Mouse (Mus musculus) heart, adult 18-20 months (tissue): ENCODE data around the gene Best1. TPM values are rescaled to one million over a fixed set of nuclear protein-coding genes. Genes with fewer than 3 reads are reported as not detected.

Source experiments
- DNase-seq, 2 experiments: peaks; one replicate each; pipeline ENCODE4 v3.0.0; 2021 to 2022; ENCODE audit warnings: mixed read lengths in 1 of 2
- total RNA-seq, 2 experiments: library from RNA; stranded (reverse); gene quantifications; 2 replicates each; pipeline ENCODE4 v1.2.3; 2021

Best1 gene
- total RNA-seq, 2 experiments from 2014 or later: 0.12 to 0.13 TPM

DNA sequence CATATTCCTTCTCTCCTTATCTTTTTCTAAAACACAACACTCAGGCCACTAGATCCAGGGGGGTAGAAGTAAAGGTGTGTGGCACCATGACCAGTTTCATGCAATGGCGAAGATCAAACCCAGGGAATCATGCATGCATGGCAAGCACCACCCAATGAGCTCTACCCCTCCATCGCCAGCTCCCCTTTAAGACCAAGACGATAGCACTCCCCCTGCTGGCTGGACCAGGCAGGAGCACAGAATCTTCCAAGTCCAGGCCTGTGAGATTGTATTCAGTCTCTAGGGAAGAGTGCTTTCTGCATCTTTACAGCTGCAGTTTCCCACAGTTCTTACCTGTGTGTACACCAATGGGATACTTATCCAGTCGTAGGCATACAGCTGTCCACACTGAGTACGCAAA, 10.1 kb downstream of the Best1 start:
- peak; percentile 78 to 93 for DNase-seq

DNA sequence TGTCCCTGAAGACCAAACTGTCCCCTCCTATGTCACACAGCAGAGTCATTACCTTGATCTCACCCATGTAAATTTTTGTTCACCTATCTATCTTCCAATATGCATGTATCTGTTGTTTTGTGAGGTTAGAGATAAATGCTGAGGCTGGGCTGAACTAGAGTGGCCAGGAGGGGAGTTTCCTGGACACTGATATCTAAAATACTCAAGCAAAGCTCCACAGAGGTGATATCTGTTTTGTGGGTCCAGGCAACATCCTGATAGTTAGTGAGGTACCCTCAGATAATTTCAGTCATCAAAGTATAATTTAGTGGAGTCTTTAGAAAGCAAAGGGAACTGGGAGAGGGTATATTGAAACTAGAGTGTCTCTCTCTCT, 11.6 kb downstream of the Best1 start:
- DNase-seq: no peak

DNA sequence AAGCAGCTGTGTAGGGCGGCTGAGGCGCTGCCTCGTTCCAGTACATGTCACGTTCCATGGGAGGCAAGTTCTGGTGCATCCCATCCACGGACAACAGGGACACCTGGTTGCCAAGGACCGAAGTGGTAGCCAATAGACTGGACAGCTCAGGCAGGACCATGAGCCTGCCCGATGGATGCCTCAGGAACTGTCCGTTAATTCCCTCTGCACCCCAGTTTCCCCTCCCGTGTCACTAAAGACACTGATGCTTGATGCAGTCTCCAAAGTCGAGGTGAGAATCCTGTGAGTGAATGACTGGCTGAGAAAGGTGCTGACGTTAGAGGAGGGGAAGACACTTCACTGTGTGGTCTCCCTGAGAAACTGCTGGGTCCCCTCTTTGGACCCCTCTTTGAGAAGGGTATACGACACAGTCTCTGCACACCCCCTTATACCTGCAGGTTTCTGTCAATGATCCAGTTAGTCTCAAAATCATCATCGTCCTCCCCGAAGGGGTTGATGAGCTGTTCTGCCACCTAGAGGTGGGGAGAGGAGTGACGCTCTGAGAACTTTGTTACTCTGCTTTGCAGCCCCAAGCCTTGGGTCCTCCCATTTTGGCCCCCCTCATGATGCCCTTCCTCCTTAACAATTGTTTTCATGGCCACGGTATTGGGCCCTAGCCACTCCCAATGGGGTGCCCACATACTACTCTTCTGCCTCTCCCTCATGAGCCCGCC, 12.1 kb downstream of the Best1 start:
- DNase-seq: peak in 1 of 2 experiments; percentile 71

DNA sequence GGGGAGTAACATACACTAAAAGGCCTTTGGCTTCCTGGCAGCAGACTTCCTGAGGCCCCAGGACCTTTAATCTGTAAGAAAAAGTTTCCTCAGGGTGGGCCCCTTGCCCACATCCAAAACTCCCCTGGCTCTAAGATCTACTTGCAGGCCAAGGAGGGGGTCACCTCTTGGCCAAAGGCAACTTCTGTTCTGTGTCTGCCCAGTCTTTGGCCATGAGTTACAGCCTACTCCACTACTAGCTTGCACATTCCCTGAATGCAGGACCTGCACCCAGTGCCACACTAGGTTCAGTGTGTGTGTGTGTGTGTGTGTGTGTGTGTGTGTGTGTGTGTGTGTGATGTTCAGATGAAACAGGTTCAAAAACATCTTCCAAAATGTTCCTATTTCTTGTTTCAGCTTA, 13.8 kb downstream of the Best1 start:
- DNase-seq: no peak

DNA sequence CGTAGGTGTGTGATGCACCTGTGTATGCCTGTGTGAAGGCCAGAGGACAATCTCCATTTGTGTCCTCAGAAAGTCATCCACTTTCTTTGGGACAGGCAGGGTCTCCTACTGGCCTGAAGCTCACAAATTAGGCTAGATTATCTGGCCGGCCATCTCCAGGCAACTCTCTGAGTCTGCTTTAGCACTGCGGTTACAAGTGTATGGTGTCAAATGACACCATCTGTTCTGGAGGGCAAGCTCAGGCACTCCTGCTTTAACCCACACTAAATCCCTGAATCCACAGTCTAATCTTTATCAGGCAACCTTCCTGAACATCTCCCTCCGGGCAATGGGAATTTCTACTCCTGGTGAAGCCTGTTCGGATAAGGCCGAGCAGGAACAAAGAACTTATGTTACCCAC, 14.2 kb downstream of the Best1 start:
- no peak for DNase-seq

DNA sequence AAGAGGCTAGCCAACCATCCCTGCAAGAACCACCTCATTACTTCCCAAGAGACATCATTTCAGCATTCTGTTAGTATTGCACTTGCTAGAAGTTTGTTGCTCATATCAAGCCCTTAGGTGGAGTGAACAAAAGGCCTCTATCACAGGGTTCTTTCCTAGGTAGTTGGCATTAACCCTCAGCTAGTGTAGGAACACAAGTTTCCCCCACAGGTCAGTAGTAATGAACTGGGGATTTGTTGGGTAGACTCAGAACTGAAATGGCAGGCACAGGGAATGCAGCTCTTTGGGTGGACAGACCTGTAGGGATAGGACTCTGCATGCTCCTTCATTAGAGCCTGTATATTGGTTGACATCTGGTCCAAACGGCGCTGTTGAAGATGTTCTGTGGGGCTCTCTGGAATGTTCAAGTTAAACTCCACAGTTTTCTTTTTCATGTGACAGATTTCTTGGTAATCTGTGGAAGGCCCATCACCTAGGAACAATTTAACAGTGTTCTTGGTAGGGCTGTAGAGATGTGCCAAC, 15.5 kb downstream of the Best1 start:
- DNase-seq: no peak

DNA sequence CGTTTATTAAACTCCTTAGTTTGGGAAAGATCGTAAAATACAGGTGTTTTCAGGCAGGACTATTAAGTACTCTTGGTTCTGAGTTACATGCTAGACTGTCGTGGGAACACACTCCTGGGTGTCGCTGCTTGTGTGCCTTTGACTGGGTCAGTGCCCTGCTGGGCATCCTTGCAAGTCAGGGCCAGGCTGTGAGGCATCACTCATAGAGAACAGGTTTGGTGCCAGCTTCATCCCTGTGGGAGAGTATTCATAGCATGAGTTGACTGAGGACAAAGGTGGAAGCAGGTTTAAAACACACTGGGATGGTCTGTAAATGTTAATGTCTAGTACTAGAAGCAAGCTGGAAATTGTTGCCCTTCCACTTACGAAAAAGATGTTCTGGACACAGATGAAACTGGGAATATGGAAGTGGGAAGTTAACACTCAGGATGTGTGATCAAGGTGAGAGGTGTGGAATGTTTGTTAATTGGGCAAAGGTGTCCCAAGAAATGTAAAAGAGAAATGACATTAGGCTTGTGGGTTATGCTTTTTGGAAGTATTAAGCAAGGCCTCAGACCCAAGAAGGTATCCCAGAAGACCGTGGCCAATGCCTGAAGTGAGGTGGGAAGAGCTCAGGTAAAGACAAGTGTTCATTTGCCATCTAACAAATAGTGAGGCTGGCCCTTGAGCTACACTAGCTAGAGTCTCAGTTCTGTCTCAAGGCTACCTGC, 16.1 kb downstream of the Best1 start:
- DNase-seq: no peak

DNA sequence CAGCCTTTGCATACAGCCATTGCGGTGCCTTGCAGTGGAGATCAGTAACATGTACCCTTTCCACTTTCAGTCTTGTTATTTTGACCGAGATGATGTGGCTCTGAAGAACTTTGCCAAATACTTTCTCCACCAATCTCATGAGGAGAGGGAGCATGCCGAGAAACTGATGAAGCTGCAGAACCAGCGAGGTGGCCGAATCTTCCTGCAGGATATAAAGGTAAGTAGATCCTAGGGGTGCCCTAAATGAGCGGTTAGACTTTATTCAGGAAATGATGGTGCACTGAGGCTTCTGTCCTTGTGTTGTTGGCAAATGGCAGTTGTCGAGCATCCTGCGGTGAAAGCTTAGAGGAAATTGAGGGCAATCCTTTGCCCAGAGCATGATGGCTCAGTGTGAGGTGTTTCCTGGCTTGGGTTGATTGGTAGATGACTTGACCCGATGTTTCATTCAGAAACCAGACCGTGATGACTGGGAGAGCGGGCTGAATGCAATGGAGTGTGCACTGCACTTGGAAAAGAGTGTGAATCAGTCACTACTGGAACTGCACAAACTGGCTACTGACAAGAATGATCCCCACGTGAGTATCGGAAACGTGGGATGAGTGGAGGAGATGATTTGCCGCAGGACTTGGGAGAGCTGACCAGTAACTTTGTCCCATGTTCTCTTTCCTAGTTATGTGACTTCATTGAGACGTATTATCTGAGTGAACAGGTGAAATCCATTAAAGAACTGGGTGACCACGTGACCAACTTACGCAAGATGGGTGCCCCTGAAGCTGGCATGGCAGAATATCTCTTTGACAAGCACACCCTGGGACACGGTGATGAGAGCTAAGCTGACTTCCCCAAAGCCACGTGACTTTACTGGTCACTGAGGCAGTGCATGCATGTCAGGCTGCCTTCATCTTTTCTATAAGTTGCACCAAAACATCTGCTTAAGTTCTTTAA, 17.1 kb downstream of the Best1 start:
- no peak for DNase-seq

DNA sequence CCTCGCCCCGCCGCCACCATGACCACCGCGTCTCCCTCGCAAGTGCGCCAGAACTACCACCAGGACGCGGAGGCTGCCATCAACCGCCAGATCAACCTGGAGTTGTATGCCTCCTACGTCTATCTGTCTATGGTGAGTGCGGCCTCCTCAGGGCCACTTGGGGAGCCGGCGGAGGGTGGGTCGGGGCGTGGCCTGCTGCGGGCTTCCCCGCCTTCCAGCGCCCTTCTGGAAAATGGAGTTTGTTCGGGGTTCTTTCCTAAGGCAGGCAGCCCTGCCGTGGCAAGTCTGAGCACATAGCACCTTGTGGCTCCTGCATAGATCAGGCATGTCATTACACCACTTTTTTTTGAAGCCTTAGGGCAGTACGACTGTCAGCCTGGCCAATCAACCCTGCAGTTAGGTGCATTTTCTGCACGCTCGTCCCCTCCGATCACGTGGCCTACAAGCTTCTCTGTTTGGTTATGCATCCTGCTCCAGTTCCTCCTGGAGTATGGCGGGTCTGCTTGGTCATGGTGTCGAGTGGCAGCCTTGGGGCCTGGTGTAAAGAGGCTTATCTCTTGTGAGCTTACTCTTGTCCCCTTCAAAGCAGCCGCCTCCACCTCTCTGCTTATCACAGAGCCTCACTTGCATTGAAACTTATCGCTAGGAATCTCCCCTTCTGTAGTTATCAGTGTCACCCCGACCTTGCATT, 18.4 kb downstream of the Best1 start:
- peak; percentile 74 to 78 for DNase-seq

DNA sequence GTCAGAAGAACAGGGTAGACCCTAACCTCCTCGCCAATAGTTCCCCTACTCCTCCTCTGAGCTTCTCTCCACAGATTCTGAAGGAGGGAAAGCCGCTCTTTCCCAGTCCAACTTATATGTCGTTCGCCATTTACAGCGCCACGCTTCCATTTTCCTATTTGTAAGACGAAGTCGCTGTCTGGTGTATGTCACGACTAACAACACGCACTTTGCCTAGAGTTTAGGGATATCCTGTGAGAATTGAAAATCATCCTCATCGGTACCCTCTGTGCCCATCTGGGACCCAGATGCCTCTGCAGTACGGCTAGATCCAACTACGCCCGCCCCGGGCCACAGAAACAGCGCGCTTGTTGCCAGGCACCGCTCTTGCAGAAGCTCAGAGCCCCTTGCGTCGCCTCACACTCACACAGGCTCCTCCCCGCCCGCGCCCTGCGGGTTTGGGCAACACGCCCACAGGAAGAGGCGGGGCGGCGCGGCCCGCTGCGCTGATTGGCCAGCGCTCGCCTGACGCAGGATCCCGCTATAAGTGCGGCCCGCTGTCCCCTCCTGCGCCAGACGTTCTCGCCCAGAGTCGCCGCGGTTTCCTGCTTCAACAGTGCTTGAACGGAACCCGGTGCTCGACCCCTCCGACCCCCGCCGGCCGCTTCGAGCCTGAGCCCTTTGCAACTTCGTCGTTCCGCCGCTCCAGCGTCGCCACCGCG, 19.1 kb downstream of the Best1 start:
- DNase-seq: peak; percentile 97 to 98

DNA sequence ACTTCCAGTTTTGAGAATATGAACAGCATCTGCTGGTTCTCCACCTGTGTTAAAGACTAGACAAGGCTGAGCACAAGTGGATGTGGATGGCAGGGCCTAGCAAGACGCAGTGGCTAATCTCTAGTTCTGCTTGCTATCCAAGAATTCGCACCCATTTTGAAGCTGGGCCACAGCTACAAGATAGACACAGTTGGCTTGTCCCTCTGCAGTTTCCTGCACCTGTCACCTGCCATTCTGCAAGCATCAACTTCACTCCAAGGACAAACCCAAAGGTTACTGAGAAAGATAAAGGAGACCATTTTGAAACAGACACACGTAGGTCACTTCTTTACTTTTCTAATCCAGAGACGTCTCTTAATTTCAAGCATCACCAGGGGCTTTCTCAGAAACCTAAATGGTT, 19.8 kb downstream of the Best1 start:
- no peak for DNase-seq

DNA sequence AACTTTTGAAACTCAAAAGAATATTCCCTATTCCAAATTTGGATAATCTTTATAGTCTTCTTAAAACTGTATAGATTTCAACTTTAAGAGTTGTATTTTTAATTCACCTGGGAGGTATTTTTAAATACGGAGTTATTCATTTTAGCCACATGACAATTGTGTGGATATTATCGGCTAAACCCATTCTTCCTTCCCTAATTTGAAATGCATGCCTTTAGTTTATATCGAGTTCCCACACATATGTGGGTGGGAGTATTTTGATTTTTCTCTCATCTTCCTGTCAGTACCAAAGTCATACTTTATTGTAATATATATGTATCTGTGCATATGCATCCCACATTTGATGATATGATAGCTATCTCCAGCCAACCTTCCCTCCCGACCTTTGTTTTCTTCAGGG, 21.2 kb downstream of the Best1 start, which contains the start of gene Fth1:
Gene Fth1 (plus strand): TSS at position 341 of the 400 bp plus-strand sequence.
- DNase-seq: no peak

DNA sequence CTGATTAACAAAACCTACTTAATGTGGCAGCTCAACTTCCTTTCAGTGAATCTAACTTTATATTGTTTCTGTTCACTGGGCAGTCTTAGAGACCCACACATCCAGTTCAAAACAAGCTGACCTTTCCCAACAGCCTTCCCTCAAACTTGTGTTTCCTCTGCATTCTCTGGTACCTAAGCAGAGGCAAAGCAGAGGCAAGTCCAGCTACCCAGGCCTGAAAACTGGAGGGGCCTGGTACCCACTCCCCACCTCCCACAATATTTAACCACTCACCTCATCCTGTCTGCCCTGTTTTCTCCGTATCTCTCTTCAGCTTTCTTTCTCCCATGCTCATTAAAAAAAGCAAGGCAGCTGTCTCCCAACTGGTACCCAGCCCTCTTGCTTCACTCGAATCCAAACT, 22.3 kb downstream of the Best1 start:
- DNase-seq: no peak

DNA sequence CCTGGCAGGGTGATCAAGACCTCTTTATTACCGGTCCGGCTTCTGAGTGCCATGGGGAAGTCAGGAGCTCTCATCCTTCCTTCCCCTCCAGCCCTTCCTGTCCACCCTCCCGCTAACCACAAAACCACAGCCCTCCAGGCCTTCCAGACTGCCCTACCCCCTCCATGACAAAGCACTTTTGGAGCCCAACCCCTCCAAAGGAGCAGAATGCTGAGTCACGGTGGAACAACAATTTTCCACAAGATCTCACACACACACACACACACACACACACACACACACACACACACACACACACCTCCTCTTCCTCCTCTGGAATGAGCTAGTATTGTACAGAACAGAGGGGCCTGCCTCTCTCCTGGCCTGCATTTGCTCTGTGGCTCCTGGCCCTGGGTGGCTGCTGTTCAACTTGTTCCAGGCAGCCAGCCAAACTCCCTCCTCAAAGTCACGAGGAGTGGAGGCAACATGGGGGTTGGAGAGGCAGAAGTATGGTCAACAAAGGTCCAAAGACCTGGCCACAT, 22.9 kb downstream of the Best1 start:
- DNase-seq: peak; percentile 92 to 93

DNA sequence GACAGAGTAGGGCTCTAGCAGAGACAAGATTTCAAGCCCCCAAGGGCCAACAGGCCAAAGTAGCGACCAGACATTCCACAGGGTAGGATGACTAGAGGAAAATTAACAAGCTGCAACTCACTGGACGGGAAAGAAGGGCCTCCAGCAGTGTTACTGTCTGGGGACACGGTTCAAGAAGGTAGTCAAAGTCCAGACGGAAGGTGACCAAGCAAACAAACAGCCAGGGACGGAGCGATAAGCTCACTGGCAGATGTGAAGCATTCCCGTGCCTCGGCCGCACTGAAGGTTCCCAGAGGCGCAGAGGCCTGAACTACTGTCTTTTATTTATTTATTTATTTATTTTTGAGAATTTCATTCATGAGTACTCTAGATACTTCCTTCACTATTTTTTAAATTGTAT, 24.3 kb downstream of the Best1 start:
- DNase-seq: no peak

DNA sequence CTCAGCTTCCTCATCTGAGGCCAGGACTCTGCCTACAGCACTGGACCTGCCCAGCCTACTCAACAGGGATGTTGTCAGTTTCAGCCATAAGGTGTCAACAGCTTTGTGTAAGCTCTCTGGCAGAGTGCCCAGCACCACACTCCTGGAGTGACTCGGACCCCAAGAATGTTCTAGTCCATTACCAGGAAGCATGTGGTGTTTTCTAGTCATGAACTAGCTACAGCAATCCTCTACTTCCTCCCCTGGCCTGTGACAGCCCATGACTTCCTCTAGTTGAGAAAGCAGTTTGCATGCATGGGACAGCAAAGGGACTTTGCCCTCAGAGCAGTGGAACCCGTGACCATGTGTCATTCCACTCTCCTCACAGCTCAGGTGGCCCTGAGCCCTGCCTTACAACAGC, 26.6 kb downstream of the Best1 start:
- DNase-seq: peak in 1 of 2 experiments; percentile 59

DNA sequence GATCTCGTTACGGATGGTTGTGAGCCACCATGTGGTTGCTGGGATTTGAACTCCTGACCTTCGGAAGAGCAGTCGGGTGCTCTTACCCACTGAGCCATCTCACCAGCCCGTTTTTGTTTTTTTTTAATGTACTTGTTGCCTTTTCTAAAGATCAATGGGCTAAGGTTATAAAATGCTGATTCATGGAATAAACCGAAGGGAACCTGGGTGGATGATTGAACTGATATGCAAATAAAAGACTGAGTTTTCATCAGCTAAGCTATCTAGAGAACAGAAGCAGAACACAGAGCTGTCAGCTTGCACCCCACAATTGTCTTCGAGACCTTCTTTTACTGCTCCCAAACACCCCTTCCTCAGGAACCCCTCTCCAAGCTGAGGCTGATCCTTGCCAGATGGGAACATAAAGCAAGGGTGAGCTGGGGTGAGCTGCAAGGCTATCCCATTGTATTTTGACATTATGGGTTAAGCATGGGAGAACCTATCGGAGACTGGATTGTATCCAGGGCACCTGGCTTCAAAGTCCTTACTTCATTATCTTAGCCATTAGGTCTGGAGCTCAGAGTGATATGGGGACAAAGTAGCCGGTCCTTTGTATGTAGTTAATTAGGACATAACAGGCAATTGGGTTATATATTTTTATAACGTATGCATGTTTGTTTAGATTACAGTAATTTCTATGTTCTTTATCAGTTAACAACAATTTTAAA, 33.2 kb downstream of the Best1 start:
- DNase-seq: no peak

DNA sequence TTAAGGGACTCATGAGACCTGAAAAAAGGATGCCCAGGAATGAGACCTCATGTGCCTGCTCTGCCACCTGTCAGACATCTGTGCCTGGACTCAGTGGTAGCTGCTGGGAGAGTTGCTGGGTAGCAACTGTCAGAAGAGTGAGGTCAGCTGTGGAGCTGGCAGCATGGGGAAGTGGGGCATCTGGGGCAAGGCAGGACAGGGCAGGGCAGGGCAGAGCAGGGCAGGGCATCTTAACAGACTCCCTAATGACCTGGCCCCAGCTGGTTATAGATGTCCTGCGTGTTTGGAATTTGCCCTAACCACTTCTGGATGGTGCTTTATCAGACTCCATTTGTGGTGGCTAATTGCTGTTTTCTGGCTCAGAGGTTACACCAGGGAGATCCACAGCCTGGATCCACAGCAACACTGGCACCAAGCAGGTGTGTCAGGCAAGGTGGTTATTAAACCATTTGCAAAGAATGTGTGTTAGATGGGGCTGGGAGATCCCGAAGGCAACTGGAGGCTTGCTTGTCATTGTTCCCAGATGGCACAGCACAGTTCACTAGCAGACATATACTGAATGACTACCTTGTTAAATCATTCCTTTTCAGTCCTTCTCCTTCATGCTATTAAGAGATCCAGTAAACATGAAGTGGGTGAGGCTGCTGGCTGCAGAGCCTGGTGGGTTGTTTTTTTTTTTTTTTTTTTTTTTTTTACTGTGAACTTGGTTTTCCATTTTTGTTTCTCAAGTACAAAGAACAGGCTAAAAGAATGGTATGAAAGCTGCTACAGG, 35.2 kb downstream of the Best1 start:
- DNase-seq: no peak

DNA sequence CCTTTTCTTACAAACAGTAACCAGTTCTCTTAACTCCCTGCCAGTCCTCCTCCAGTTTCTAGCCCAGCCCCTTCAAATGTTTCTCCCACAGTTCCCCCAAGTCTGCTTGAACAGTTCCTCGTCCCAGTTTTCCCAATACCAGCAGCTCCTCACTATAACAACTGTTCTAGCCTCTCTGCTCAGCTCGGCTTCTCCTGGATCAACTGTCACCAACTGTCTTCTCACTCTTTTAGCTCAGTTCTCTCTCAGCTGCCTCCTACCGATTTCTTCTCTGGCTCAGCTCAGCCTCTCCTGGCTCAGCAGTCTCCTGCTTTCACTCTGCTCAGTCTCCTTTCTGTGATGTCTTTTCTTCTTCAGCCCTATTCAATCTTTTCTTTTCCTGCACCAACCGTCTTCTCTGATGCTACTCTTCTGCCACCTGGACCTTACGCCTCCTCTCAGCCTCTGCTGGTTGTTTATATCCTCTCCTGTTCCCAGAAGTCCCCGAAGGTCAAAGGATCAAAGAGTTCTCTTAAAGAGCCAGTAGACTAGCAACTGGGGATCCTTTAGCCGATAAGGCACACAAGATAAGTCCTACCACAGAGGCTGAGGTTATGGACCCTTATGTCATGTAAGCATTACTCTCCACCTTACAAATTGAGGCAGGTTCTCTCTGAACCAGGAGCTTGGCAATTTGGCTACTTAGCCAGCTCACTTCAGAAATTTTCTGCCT, 37.1 kb downstream of the Best1 start:
- DNase-seq: no peak
